Mouse (Mus musculus) cerebellum, postnatal 14 days (tissue): Measurements from ENCODE around the gene Ptchd3.
A peak's percentile ranks its signal among the peaks of the same experiment; 100 is the strongest.

Experiments used
- DNase-seq, 2 experiments: peaks; one replicate each; pipeline ENCODE4 v3.0.0; 2021; ENCODE audit warnings: mixed read lengths in 2 of 2

Gene Ptchd3

DNA sequence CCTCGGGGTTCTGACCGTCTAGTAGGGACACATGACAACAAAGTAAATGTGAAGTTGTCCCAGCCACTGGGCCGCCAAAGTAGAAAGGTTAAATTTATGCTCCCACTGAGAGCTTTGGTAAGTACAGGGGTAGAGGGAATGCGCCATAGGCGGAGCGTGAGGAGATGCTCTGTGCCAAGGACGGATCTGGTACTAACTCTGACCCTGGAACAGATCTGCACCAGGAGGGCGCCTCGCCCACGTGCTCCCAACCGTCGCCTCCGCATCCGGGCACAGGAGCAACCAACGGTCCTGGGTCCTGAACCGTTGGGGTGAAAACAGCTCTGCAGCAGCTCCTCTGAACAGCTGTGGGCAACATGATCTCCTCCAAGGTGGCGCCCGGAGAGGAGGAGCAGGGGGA, at the start of gene Ptchd3:
Gene Ptchd3 (plus strand): TSS at position 301 of the 400 bp plus-strand sequence.
- no peak for DNase-seq

DNA sequence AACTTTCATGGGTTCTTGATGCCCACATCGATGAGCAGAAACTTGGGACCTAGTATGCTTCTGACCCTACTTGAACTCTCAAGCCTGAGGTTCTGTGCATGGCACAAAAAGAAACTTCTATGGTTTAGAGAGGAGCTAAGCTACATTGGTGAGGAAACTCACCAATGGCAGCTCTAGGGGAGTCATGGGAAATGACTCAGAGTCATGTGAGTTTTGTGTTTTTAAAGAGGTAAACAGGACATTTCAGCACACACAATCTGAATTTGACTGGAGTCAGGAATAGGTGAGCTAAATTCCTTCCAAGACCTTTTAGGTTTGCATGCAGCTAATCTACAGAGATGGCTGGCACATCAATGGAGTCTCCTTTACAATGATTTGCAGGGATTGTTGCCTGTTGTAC, 48.2 kb upstream of the Ptchd3 start:
- DNase-seq = no peak

DNA sequence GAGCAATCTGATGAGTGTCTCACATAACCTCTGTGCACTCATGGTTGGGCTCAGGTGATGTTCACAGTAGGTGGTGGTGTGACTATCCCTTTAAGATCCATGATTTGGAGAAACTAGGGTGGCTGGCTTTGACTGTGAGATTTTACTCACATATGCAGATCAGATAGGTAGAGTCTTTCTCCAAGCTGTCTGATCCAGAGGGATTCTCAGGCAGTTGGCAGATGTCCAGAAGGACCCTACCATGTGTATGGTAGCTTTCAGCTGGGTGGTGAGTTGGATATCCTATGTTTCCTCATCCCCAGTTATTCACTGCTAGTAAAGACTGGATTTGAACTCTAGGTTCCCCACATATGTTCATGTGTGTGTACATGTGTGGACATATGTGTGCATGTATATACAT, 42.6 kb upstream of the Ptchd3 start:
- DNase-seq = peak in 1 of 2 experiments; percentile 7

DNA sequence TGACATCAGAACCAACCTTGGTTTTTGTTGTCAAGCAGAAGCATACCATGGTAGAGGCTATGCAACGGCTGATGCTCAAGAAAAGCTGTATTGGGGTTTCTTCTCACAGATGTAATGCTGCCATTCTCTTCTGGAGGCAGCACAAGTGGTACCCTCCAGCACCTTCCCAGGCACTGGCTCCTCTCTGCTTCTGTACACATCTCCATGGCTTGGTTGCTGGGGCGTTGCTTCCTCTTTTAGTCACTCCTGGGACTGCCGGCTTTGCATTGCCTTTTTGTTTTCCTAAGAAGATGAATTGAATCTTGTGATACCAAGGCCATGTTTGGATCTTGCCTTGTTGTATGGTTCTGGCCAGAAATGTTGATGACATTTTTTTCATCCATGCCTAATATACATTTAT, 40.5 kb upstream of the Ptchd3 start:
- no peak for DNase-seq

DNA sequence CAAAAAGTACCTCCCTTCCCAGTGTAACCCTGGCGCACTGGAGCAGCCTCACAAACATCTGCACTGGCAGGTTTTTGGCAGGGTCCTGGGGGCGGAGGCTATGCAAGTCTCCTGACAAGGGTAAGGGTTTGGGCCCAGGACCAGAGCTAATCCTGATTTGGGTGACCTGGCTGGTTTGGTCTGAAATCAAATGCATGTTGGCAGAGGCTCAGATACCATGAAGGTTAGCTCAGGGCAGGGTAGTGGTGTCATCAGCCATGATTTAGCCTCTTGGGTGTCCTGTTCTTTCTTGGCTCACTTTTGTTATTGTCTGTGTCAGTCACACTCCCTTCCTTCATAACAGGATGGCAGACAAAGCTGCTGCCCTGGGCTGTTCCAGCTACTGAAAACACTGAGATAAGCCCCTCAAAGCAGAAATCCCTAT, 39.4 kb upstream of the Ptchd3 start:
- DNase-seq = peak in 1 of 2 experiments; percentile 17

DNA sequence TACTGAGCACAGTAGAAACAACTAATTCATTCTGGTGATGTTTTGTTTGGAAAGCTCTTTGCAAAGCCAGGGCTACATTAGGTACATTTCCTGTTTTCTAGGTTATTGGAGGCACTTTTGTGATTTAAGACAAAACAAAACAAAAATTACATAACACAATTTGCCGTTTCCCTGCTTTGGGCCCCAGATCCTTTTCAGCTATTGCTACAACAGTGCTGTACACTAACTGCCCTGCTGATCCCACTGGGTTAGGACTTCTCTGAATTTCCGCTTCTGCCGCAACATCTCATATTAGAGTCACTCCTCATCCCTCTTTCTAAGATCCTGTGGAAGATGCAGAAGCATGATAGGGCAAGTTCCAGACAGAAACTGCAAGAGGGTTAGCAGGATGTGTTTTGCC, 38.6 kb upstream of the Ptchd3 start:
- DNase-seq = no peak

DNA sequence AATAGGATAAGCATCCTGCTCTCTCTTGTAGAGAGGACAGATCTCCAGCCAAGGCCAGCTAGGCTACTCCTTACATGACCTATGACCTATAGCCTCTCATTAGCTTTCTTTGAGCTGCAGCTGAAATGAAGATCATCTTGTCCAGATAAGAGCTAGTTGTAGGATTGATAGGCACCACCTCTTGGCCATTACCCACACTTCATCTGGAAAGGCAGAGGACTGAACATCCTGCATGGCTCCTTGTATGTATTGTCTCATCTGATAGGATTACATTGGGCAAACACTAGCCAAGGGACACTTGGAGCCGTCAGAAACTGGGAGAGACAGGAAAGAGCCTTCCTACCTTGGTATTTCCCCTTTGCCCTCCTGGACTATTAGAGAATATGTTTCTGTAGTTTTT, 38.1 kb upstream of the Ptchd3 start:
- DNase-seq = no peak

DNA sequence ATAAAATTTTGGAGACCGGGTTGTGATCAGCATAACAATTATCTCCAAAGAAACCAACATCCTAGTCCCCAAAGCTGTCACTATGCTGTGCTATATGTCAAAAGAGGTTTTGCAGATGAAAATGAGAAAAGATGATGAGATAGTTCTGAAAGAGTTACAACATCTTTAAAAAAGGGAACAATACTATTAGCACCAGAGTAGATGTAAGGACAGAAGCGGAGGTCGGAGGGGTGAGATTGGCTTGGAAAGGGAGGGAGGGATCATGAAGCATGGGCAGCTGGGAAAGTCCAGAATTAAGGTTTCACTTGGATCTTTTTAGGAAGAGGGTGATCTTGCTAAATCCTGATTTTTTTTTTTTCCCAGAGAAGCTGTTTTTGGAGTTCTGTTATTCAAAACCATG, 36.5 kb upstream of the Ptchd3 start:
- no peak for DNase-seq

DNA sequence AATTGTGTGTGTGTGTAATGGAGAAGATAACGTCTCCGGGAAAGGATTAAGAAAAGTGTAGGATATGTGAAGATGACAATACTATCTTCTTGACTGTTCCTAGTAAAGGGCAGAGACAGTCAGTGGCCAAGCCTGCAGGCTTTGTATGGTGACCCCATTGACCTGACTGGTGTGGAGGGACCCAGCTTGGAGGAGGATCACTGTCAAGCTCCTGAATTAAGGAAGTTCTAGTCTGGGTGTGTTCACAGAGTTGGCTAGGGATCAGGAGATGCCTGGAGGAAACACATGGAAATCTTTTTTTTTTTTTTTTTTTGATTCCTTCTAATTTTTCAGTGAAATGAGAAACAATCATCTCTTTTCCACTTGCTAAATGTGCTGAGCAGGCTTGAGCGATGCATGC, 35.9 kb upstream of the Ptchd3 start:
- no peak for DNase-seq

DNA sequence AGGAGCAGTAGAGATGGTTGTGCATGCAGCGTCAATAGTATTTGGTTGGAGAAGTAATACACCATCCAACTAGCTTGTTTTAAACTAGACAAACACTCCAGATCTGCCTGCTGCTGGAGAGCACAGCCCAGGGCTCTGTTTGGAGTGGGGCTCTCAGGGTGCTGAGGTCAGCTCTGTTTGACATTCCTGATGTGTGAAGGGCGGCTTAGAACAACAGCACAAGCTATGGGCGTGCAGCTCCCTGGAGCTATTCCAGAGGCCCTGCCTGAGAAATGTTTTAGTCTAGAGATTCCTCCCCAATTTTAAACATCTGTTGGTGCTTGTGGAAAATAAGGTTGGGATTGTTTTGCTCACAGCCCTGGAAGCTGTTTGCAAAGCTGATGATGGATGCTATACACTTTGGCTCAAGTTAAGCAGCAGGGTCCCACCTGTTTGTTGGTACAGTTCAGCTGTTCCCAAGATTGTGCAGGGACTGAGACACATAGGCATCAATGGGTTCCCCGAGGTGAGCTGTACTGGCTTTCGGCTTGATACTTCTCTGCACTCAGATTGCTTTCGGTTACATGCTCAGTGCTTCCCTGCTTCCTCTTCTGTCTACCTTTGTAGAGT, 35.4 kb upstream of the Ptchd3 start:
- no peak for DNase-seq

DNA sequence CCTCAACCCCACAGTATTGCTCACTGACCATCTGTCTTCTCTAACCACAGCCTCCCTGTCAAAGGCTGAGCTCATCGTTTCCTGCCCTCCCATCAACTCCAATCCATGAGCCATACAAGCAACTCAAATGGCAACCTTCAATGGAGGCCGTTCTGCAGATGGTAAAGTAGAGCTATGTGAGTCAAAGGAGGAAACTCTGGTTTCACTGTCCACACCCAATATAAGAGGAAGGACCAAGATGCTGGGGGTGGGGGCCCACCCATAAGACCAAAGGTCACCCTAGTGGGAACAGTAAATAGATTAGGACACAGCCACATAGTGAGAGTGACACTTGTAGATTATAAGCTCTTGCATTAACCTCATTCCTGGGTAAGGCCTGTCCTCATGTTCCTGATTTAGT, 34.1 kb upstream of the Ptchd3 start:
- no peak for DNase-seq

DNA sequence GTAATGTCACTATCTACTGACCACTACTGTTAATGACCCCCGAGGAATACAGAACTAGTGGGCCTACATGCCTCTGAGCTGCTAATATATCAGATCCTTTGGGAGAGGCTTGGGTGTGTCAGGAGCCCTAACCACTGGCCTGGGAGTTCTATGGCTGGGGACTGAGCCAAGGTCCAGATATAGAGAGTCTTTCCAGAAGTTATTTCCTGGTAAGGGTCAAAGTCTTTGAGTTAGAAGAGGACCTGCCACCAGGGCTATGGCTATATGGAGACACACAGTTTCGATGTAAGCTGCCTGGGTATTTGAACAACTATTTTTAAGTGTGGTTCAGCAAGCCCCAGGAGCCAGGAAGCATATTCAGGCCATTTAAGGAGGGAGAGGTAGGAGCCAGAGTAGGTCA, 31.5 kb upstream of the Ptchd3 start:
- no peak for DNase-seq

DNA sequence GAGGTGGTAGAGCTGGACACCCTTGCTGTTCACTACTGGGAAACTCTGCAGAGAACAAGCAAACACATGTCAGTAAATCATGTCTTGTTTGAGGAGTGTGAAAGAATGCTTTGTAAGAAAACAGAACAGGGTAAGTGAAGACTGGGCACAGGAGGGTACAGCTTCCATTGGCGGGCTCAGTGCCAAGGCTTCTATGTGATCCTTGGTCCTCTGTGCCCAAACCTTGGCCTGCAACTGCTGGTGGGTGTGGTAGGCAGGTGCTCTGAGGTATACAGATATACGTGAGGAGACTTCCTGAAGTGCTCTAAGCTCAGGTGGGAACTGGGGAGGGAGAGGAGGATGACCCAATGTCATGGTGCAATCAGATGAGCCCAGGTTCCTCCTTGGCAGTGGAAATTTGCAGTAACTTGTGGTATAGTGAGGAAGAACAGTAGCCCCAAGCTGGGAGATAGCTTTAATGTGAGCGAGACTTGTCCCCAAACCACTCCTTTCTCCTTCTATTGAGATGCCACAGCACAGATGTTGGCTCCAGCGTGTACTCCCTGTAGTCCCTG, 30.2 kb upstream of the Ptchd3 start:
- no peak for DNase-seq

DNA sequence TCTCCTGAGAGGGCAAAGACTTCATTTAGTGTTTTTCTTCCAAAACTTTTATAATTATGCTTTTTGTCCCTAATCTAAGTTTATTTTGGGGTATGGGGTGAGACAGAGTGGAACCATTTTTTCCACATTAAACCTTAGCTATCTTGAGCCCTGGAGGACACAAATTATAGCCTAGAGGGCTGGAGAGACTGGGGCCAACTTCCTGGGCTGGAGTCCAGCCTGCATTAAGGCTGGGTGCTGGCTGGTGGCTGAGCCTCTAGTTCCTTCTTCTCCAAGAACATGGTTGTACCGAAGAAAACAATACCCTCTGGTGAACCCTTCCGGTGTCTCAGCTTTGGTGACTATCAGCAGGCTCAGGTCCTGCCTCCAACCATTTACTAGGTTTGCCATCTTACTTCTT, 27.3 kb upstream of the Ptchd3 start:
- no peak for DNase-seq

DNA sequence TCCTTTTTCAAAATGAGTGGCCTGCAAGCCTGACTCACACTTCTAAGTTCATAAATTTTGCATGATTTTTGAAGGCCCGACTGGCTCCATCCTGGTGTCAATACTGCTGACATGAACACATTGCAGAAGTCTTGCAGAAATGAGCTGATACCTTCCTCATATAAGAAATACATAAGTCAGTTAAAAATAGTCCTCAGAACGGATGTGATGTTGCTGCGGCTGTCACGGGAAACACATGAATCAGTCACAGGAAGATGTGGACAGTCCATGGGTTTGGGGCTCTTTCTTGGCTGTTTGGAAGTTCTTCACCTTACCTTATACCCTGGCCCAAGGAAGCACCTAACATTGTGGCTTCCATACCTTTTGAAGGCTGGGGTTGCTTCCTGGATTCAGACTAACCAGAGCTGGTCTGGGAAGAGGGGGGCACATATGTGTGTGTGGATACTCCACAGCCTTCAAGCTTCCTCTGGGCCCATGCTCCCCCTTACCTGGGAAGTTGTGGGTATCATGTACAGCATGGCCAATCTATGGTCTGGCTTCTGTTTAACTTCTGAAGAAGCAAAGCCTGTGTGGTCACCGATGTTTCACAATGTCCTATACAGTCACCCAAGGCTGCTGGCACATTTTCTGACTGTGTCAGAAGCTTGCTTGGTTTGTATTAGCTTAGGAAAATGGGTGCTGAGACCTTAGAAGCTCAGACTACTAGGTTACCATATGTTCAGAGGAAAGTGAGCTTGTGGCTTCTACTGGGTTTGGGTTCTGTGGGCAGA, 25.6 kb upstream of the Ptchd3 start:
- DNase-seq = no peak

DNA sequence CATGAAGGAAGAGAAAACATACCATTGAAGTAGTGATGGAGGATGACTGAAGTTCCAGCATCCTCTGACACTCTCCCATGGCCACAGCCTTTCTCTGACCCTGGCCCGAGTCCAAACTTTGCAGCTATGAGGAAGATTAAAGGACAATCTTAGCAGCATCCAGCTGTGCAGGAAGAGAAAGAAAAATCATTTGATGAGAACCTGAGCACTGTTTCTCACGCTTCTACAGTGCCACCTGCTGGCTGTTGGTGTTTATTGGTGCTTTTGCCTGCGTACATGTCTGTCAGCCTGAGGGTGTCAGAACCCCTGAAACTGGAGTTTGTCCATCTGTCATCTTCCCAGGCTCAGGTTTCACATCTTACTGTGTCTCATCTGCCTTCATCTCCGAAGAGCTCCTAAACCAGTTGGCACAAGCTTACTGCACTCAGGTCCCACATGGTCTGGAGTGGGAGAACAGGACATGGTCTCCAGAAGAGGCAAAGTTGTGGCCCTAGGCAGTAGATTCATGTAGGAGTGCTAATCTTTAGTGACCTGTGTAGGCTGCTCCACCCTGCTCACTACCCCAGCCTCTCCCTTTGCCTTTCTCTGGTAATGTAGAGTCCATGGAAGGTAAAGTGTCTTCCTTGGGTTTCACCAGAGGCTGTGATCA, 21.7 kb upstream of the Ptchd3 start:
- DNase-seq = peak; percentile 87 to 92

DNA sequence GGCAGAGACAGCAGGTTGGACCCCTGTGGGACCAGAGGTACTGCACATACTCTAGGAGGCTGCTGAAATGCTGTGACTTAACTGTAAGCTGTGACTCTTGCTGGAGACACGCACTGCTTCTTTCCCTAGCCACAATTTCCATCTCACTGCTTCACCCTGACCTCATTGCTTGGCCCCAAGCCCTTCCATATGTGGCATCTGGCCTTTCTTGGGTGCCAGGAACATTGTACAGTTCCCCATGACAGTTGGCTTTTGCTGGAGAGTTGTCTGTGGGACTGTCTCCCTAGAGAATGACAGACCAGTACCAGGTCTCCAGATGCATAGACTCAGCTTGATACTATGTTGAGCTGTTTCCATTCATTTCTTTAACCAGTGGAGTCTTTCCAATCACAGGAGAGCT, 21.2 kb upstream of the Ptchd3 start:
- peak; percentile 31 to 43 for DNase-seq

DNA sequence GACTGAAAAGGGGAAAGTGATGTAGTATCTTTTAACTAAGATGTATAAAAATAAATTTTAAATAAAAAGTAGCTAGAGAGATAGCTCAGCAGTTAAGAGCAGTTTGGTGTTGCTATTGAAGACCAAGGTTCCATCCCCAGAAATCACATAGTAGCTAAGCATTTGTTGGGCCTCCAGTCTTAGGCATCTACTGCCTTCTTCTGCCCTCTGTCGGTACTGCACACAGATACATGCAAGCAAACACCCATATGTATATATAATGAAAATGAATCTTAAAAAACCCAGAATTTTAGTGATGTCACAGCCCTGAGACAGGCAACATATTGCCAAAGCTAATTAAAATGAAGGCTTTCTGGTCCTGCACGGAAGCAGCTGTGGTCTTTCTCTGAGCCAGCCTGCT, 15.9 kb downstream of the Ptchd3 start:
- peak in 1 of 2 experiments; percentile 25 for DNase-seq

DNA sequence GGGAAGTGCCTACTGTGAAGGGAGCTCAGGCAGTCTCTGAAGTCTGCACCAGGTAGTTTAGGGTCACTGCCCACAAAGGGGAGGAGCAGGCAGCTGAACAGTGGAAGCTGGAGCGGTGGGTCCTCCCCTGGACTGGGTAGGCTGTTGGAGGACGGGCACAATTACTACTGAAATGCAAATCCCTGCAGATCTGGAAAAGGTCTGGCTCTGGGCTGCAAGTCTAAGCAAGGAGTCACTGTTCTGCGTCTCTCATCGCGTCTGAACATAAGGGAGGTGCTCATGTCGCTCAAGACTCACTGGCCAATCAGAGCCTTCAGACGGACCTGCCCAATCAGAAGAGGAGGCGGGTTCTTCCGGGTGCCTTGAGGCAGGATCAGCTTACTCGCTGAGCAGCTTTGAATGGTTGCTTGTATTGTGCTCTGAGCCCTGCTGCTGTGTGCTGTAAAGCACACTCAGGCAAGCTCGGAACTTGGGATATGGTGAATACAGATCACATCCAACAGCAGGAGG, 17.8 kb downstream of the Ptchd3 start:
- DNase-seq = peak; percentile 83 to 86
